Mouse (Mus musculus) skeletal muscle tissue, adult 2 months (tissue): ENCODE data around the gene Irs1.

Experiments used
- DNase-seq: peaks from one replicate; pipeline ENCODE4 v3.0.0-alpha.2; 2012; ENCODE audit warnings: low read depth, low spot score

The Irs1 gene

DNA sequence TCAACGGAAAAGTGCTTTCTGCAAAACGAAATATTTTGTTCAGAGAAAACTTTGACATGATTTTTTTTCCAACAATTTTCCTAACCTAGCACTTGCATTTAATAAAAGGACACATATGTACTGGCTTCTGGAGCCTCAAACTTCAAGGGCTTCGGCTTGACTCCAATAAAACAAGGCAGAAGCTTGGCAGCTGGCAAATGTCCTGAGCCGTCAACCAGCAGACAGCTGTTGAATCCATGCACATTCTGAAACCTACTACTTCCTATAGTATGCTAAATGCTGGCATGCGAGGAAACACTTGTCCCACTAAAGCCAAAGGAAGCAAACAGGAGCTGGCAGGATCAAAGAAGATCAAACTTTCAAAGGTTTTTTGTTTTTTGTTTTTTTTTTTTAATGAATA lies 33.8 kb downstream of the Irs1 start:
- no peak for DNase-seq

- no peak for DNase-seq
Observed at GRCm38 (mm10) chr1:82253789-82254445, 37.3 kb downstream of the Irs1 start.

- DNase-seq: no peak
Observed at GRCm38 (mm10) chr1:82247221-82247951, 43.8 kb downstream of the Irs1 start.

GRCm38 (mm10) chr1:82245002-82245401 lies 46.2 kb downstream of the Irs1 start:
- no peak for DNase-seq

DNA sequence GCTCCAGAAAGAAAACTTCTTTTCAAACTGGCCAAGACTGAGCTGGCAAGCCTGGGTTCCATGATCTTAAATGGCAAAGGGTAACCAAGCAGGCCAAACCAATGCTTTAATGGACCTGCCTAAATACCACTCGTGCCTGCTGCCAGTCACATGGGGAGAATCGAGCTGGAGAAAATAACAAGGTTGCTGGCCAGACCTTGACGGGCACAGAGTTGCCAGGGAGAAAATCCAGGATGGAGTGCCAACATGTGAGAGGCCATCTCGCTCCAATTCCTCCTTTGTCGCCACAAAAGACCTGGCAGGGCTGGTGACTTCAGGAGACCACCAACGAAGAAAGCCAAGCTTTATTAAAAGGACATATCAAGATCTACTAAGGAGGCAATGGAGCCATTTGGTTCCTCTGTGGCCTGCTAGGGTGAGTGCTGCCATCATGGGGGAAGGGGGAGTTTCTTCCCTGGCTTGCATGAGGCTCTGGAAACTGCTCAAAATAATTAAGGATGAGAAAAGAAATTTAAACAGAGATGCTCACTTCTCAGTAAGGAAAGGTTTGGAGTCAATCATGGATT lies 47.9 kb downstream of the Irs1 start:
- peak; percentile 56 for DNase-seq

- peak; percentile 51 for DNase-seq
Observed at GRCm38 (mm10) chr1:82239409-82240201, 51.6 kb downstream of the Irs1 start.

DNA sequence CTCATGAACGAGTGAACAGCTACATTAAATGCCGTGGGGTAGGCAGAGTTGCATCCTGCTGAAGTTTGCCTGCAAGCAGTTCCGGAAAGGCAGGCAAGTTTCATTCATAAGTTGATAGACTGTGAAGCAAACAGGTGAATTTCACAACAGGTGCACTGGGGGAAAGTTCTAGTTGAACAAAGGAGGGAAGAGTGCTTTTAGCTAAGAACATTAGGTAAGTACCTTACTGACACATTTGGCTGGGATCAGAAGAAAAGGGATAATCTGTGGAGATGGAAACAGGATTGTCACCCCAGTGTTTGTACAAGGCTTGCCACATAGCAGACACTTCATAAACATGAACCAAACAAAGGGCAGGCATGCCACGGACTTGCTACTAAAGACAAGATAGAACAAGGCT lies 53.0 kb downstream of the Irs1 start:
- no peak for DNase-seq

DNA sequence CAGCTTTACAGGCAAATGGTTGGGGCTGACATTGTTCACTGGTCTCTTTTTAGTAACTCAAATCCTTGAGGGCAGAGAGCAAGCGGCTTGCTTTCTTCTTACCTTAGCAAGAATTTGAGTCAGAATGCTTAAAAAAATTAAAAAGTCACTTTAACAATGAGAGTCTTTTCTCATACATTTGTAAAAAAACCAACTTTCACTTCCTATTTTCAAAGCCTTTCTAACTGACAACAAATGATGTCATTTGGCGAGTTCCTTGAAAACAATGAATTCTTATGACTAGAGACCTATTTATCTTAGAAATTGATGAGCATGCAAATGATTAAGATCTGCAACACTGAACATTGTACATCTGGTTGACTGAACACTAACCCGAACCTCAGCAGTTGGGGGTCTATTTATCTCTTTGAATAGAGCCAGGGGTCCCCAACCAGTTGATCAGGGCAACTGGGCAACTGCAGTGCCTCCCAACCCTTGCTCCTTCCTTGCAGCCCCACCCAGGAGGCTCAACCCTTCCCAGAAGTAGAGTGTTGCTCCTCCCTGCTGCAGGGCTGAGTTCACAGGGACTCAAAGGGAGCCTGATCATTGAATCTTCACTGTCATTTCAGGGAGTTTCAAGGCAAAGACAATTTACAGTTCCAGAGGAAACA lies 55.6 kb downstream of the Irs1 start:
- no peak for DNase-seq

GRCm38 (mm10) chr1:82234616-82235015 lies 56.6 kb downstream of the Irs1 start:
- DNase-seq: no peak

- DNase-seq: no peak
Observed at GRCm38 (mm10) chr1:82232812-82233211, 58.4 kb downstream of the Irs1 start, which contains the start of gene Gm9747. Gene Gm9747, plus strand, starts transcription at chr1:82233112.

DNA sequence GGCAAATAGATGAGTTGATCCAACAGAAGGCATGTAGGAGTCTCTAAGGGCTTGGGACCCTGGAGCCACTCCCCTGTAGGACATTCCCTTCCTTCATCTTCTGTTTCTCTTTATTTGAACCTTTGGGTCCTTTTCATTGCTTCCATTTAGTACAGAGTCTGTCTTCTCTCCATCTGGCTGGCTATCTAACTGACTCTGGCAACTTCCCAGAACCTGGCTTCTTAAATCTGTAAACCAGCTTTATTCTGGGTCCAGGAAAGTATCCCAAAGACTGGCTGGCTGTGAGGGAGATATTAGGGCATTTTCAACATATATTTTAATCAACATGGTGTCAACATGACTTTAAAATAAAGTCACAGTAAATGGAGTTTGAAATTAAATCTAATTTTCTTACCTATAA lies 62.4 kb downstream of the Irs1 start:
- no peak for DNase-seq

- no peak for DNase-seq
Observed at GRCm38 (mm10) chr1:82223042-82223795, 68.0 kb downstream of the Irs1 start.

- no peak for DNase-seq
Observed at GRCm38 (mm10) chr1:82221462-82221861, 69.8 kb downstream of the Irs1 start.

- no peak for DNase-seq
Observed at GRCm38 (mm10) chr1:82220673-82221396, 70.4 kb downstream of the Irs1 start.

DNA sequence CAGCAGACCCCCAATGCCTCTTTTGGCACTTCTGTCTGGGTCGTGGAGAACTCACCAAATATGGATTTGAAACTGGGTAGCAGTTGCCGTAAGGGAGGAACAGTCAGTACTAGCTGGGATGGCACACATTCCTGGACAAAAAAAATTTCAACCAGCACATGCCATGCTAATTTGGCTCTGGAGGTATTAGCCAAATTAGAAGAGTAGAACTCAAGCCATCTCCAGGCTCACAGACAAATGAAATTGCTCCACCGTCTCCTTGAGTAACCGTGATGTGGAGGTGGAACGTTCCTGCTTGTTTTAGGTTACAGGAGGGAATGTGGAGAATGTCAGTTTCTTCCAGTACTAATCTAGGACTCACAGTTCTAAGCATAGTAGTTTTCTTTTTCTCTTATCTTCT lies 83.7 kb downstream of the Irs1 start:
- no peak for DNase-seq

GRCm38 (mm10) chr1:82200636-82201035 lies 90.6 kb downstream of the Irs1 start:
- no peak for DNase-seq

DNA sequence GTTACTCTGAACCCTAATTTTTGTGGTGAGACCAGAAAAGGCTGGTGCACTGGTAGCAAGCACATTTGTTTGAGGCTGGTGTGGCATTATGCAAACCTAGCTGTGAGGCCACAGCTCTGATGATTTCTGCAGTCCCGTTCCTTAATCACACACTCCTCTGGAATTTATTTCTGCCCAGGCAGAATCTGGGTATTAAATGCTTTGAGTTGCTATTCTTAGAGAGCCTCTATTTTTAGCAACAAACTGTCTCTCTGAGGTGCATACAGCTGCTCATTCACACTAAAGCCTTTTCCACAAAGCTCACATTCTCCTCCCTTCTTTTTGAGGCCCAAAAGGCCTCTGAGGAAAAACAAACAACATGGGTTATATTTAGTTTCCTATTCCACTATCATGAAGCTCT lies 91.3 kb downstream of the Irs1 start:
- peak; percentile 61 for DNase-seq

DNA sequence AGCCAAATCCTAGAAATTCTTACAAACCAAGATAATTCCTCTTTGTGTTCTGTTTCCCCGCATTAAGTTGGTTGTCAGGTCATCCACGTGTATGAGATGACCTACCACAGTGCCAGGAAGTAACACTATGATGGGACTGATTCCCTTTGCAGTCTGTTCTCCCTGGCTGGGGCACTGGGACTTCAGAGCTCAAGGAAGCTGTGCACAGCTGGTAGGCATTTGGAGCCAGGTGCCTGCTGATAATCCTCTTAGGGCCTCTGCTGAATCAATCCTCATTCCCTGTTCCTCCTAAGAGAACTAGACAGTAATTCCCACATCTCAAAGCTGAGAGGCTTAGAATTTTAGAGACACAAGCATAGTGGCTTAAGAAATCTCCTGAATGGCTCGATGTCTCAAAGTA lies 99.6 kb downstream of the Irs1 start:
- no peak for DNase-seq

- peak; percentile 48 for DNase-seq
Observed at GRCm38 (mm10) chr1:82189516-82189915, 101.7 kb downstream of the Irs1 start.

DNA sequence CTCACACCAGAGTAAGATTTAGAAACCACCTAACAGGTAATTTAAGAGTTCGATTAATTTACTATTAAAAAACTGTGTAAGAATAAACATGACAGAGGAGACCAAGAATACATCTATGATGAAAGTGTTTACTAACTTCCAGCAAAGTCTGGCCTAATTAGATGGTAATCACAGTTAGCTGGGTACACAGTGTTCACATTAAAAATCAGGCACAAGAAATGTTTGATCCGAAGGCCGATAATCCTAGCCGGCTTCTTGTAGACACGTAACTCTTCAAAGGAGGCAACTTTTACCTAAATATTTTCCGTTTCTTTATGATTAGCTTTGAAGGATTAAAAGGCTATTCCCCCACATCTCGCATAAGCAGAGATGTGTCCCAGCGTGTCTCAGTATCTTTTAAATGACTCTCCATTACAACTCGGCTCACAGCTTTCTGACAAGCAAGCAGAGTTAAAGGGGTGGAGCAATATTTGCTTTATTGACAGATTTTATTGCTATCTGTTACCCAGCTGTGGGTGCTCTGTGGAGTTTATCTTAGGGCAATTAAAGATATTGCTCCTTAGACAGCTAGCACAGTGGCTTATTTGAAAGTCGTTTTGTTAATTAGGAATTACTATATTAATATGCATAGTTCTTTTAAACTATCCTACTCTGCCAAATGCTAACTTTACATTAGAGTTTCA lies 102.5 kb downstream of the Irs1 start:
- no peak for DNase-seq
